Mouse (Mus musculus): ENCODE measurements around the gene Rab9b. TPM values are rescaled to one million over a fixed set of nuclear protein-coding genes. Genes with fewer than 3 reads are reported as not detected.

Rab9b gene
- polyA plus RNA-seq (2014; fragmentation: Illumina TruSeq; extraction: RNeasy Lipid Tissue Mini Kit (QIAGEN cat#74804); ENCODE audit: insufficient read depth, low read depth, low replicate concordance), result not detected

GRCm38 (mm10) chrX:136868061-136869040 lies at the start of gene Rab9b:
Rab9b (minus strand) TSS chrX:136868755.

GRCm38 (mm10) chrX:136822371-136822770 lies 46.2 kb downstream of the Rab9b start, which contains the start of gene Plp1:
Plp1 (plus strand) TSS chrX:136822671.

Other genes with a start within 250 kb of the Rab9b start
- gene Tceal1, start 160.8 kb downstream of the Rab9b start, polyA plus RNA-seq (2014; fragmentation: Illumina TruSeq; extraction: RNeasy Lipid Tissue Mini Kit (QIAGEN cat#74804); ENCODE audit: insufficient read depth, low read depth, low replicate concordance), result 6.7 TPM
- gene Morf4l2, start 125.1 kb downstream of the Rab9b start, polyA plus RNA-seq (2014; fragmentation: Illumina TruSeq; extraction: RNeasy Lipid Tissue Mini Kit (QIAGEN cat#74804); ENCODE audit: insufficient read depth, low read depth, low replicate concordance), result 114 TPM
- gene Glra4, start 88.6 kb downstream of the Rab9b start, polyA plus RNA-seq (2014; fragmentation: Illumina TruSeq; extraction: RNeasy Lipid Tissue Mini Kit (QIAGEN cat#74804); ENCODE audit: insufficient read depth, low read depth, low replicate concordance), result not detected
- gene Plp1, start 46.1 kb downstream of the Rab9b start, polyA plus RNA-seq (2014; fragmentation: Illumina TruSeq; extraction: RNeasy Lipid Tissue Mini Kit (QIAGEN cat#74804); ENCODE audit: insufficient read depth, low read depth, low replicate concordance), result 1.5 TPM
- not detected for gene H2bfm, start 58.6 kb upstream of the Rab9b start, polyA plus RNA-seq (2014; fragmentation: Illumina TruSeq; extraction: RNeasy Lipid Tissue Mini Kit (QIAGEN cat#74804); ENCODE audit: insufficient read depth, low read depth, low replicate concordance)
- gene Tmsb15b2, start 106.7 kb upstream of the Rab9b start, polyA plus RNA-seq (2014; fragmentation: Illumina TruSeq; extraction: RNeasy Lipid Tissue Mini Kit (QIAGEN cat#74804); ENCODE audit: insufficient read depth, low read depth, low replicate concordance), result 3.6 TPM
- 3.9 TPM for gene Tmsb15l, start 108.1 kb upstream of the Rab9b start, polyA plus RNA-seq (2014; fragmentation: Illumina TruSeq; extraction: RNeasy Lipid Tissue Mini Kit (QIAGEN cat#74804); ENCODE audit: insufficient read depth, low read depth, low replicate concordance)
- gene Tmsb15b1, start 108.1 kb upstream of the Rab9b start, polyA plus RNA-seq (2014; fragmentation: Illumina TruSeq; extraction: RNeasy Lipid Tissue Mini Kit (QIAGEN cat#74804); ENCODE audit: insufficient read depth, low read depth, low replicate concordance), result 4.3 TPM
- gene Zcchc18, start 124.4 kb upstream of the Rab9b start, polyA plus RNA-seq (2014; fragmentation: Illumina TruSeq; extraction: RNeasy Lipid Tissue Mini Kit (QIAGEN cat#74804); ENCODE audit: insufficient read depth, low read depth, low replicate concordance), result 1.2 TPM
- gene Slc25a53, start 169.5 kb upstream of the Rab9b start, polyA plus RNA-seq (2014; fragmentation: Illumina TruSeq; extraction: RNeasy Lipid Tissue Mini Kit (QIAGEN cat#74804); ENCODE audit: insufficient read depth, low read depth, low replicate concordance), result 5.7 TPM
- 1.7 TPM for gene Fam199x, start 180.8 kb upstream of the Rab9b start, polyA plus RNA-seq (2014; fragmentation: Illumina TruSeq; extraction: RNeasy Lipid Tissue Mini Kit (QIAGEN cat#74804); ENCODE audit: insufficient read depth, low read depth, low replicate concordance)